Mouse (Mus musculus): Measurements from ENCODE around the gene Drosha. TPM values are rescaled to one million over a fixed set of nuclear protein-coding genes. Genes with fewer than 3 reads are reported as not detected.

Gene Drosha
- polyA plus RNA-seq, 1 experiment from 2014 or later = 71.3 TPM

DNA sequence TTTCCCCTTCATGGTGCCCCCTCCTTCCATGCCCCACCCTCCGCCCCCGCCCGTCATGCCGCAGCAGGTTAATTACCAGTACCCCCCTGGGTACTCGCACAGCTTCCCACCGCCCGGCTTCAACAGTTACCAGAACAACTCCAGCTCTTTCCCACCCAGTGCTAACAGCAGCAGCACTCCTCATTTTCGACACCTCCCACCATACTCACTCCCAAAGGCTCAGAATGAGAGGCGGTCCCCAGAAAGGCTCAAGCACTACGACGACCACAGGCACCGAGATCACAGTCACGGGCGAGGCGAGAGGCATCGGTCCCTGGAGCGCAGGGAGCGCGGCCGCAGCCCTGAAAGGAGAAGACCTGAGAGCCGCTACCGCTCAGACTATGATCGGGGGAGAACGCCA, 9.6 kb downstream of the Drosha start:
- H3K9me3 ChIP-seq = no peaks in the 10 kb centered on the region
- H3K27me3 ChIP-seq = no peaks in the 10 kb centered on the region
- no peak overlapping the region for H3K4me3 ChIP-seq
- no peak overlapping the region for H3K27ac ChIP-seq (replicated peaks)
- H3K4me1 ChIP-seq = no peaks in the 10 kb centered on the region
- H3K4me2 ChIP-seq (replicated peaks) = no peak overlapping the region
- no peak for ATAC-seq (ENCODE audit: low FRiP score, low read depth)
- peaks cover 68% of the 10 kb centered on the region for H3K36me3 ChIP-seq
- WGBS = 94% methylated on average over 24 of the region's 24 CpGs
- H3K9ac ChIP-seq (replicated peaks) = no peak overlapping the region

DNA sequence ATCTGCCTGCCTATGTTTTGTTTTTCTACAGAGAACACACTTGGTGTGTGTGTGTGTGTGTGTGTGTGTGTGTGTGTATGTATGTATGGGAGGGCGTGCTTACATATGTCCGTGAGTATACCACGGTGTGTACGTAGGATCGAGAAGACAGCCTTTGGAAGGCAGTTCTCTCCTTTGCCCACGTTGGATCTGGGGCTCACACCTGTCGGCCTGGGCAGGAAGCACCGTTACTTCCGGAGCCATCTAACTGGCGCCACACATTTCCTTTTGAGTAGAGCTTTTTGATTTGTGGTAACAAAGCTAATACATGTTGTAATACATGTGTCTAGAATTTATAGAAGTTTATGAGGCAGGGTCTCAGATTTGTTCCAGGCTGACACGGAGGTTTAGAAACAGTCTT, 16.1 kb downstream of the Drosha start:
- no peak overlapping the region for H3K27ac ChIP-seq (replicated peaks)
- H3K36me3 ChIP-seq = peaks cover 83% of the 10 kb centered on the region
- WGBS = 96% methylated on average over 11 of the region's 11 CpGs
- no peaks in the 10 kb centered on the region for H3K4me1 ChIP-seq
- no peak overlapping the region for H3K9ac ChIP-seq (replicated peaks)
- no peaks in the 10 kb centered on the region for H3K9me3 ChIP-seq
- H3K4me3 ChIP-seq = no peak overlapping the region
- no peak for ATAC-seq (ENCODE audit: low FRiP score, low read depth)
- no peak overlapping the region for H3K4me2 ChIP-seq (replicated peaks)
- no peaks in the 10 kb centered on the region for H3K27me3 ChIP-seq

DNA sequence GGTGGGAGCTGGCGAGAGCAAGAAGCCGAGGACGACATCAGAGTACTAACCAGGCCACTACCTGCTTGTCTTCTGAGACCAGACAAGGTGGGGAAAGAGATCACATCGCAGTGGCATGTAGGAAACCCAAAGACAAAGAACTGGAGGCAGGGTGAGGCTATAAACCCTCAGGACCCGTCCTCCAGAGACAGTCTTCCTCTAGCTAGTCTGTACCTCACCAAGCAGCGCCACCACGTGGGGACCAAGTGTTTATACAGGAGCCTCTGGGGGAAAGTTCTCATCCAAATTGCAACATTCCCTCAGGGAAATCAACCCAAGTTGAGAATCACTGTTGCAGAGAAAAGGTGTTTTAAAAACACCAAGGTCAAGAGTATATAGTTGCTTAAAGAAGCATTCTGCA, 18.2 kb downstream of the Drosha start:
- Histone ChIP-seq H3K27me3 (no peaks in the 10 kb centered on the region), H3K9me3 (no peaks in the 10 kb centered on the region), H3K27ac (replicated peaks) (no peak overlapping the region), H3K36me3 (peaks cover 88% of the 10 kb centered on the region), H3K4me1 (no peaks in the 10 kb centered on the region), H3K4me2 (replicated peaks) (no peak overlapping the region), H3K9ac (replicated peaks) (no peak overlapping the region), H3K4me3 (no peak overlapping the region)
- no peak for ATAC-seq (ENCODE audit: low FRiP score, low read depth)
- WGBS = 83% methylated on average over 7 of the region's 7 CpGs

DNA sequence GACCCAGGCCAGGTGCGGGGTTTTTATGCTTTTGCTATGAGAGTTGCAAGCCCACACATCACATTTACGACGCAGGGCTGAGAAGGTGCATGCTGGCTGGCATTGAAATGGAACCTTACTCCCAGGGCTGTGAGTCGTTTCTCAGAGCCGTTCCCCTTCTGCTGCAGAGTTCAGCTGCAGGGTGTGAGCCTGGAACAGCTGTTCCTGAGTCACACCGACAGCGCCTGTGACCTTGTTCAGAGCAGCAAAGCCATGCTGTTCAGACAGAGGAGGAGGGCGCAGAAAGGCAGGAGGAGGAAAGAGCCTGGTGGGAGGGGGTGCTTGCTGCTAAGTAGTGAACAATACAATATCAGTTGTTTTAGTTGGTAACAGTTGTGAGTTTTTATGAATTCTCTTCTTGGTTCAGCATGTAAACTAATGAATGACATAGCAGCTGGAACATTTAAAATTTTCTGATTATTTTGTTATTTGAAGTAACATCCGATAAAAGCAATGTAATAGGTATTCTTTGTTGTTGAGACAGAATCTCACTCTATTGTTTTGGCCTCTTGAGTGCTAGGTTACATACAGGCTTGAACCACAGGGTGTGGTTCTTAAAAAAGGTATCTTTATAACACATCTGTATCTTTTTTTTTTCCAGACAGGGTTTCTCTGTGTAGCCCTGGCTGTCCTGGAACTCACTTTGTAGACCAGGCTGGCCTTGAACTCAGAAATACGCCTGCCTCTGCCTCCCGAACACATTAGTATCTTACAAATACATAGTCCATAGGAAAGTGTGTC, 23.8 kb downstream of the Drosha start:
- H3K4me2 ChIP-seq (replicated peaks) = no peak overlapping the region
- no peak overlapping the region for H3K9ac ChIP-seq (replicated peaks)
- no peaks in the 10 kb centered on the region for H3K4me1 ChIP-seq
- no peak overlapping the region for H3K27ac ChIP-seq (replicated peaks)
- H3K4me3 ChIP-seq = no peak overlapping the region
- H3K27me3 ChIP-seq = no peaks in the 10 kb centered on the region
- 87% methylated on average over 11 of the region's 11 CpGs for WGBS
- ATAC-seq (ENCODE audit: low FRiP score, low read depth) = no peak
- peaks cover 92% of the 10 kb centered on the region for H3K36me3 ChIP-seq
- no peaks in the 10 kb centered on the region for H3K9me3 ChIP-seq

DNA sequence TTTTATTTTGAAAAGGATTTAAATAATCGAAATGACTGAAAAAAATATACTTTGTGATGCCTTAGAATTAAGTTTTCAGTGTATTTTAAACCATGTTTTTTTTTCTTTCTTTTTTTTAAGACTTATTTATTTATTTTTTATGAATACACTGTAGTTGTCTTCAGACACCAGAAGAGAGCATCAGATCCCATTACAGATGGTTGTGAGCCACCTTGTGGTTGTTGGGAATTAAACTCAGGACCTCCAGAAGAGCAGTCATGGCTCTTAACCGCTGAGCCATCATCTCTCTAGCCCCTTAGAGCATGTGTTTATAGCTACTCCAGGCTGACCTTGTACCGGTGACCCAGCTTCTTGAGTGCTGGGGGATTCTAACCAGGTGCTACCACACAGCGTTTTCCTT, 24.8 kb downstream of the Drosha start:
- 92% methylated on average over 4 of the region's 4 CpGs for WGBS
- Histone ChIP-seq H3K4me1 (no peaks in the 10 kb centered on the region), H3K27me3 (no peaks in the 10 kb centered on the region), H3K27ac (replicated peaks) (no peak overlapping the region), H3K9ac (replicated peaks) (no peak overlapping the region), H3K4me3 (no peak overlapping the region), H3K4me2 (replicated peaks) (no peak overlapping the region), H3K36me3 (peaks cover 93% of the 10 kb centered on the region), H3K9me3 (no peaks in the 10 kb centered on the region)
- ATAC-seq (ENCODE audit: low FRiP score, low read depth) = no peak

DNA sequence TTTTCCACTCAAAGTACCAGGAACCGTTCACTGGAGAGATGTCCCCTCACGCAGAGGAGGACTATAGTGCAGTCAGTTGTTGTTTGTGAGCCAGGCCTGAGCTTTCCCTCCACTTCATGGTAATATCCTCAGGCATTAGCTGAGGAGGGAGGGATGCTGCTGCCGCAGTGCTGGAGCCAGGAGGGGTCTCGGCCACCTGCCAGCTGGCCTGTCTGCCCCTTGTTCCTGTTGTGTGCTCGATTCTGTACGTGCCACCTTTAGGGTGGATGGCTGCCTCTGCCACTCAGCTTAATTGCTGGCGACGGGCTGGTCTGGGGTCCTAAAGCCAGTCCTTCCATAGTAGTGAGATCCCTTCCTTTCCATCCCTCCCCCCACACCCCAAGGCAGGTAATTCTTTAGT, 28.9 kb downstream of the Drosha start:
- H3K9ac ChIP-seq (replicated peaks) = no peak overlapping the region
- no peaks in the 10 kb centered on the region for H3K4me1 ChIP-seq
- WGBS = 94% methylated on average over 8 of the region's 8 CpGs
- no peaks in the 10 kb centered on the region for H3K27me3 ChIP-seq
- H3K36me3 ChIP-seq = peaks cover 92% of the 10 kb centered on the region
- ATAC-seq (ENCODE audit: low FRiP score, low read depth) = no peak
- H3K27ac ChIP-seq (replicated peaks) = no peak overlapping the region
- H3K4me3 ChIP-seq = no peak overlapping the region
- no peak overlapping the region for H3K4me2 ChIP-seq (replicated peaks)
- no peaks in the 10 kb centered on the region for H3K9me3 ChIP-seq

DNA sequence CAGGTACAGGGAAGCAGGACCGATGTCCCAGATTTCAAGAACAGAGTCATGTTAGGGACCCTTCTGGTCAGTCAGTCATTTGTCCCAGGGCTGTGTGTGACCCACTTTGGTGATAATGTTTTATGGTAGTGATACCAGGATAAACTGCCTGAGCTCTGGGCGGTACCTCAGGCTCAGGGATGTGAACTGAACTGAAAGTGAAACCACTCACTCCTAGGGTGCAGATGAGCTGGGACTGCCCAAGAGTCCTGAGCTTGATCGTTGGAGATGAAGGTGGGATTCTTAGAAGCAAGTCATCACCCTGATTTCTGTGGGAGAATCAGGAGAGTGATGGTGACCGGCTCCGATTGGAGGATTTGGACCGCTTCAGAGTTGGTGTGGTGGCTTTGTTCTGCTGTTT, 32.2 kb downstream of the Drosha start:
- Histone ChIP-seq H3K36me3 (peaks cover 94% of the 10 kb centered on the region), H3K27ac (replicated peaks) (no peak overlapping the region), H3K9ac (replicated peaks) (no peak overlapping the region), H3K4me2 (replicated peaks) (no peak overlapping the region), H3K4me3 (no peak overlapping the region), H3K9me3 (no peaks in the 10 kb centered on the region), H3K27me3 (no peaks in the 10 kb centered on the region), H3K4me1 (no peaks in the 10 kb centered on the region)
- ATAC-seq (ENCODE audit: low FRiP score, low read depth) = no peak
- WGBS = 98% methylated on average over 6 of the region's 6 CpGs

DNA sequence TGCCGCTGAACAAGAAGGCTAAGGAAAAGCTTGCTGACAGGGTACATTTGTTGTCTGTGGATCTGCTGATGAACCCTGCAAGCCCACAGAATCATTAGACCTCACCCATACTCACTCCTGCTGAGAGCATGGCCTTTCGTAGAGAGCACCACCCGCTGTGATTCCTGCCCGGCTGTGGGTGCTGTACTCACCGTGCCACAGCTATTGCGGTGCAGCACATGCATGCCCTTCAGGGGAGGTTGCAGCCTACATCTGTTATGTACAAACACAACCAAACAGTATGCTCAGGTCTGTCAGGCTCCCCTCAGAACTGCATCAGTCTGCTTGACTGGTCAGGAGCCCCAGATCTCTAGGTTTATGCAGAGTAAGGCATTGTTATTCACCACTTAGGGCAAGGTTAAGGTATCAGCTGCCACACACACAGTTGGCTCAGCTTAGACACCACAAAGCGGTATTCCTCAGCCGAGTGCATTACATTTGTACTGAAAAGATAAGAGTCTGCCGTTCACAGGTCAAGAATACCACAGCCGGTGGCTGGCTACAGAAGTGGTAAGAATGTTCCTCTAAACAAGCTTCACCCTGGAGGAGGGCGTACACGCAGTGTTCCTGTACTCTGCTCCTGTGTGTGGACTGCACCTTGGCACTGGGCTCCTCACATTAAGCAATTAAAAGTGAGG, 33.4 kb downstream of the Drosha start:
- Histone ChIP-seq H3K9ac (replicated peaks) (no peak overlapping the region), H3K9me3 (no peaks in the 10 kb centered on the region), H3K27ac (replicated peaks) (no peak overlapping the region), H3K4me2 (replicated peaks) (no peak overlapping the region), H3K27me3 (no peaks in the 10 kb centered on the region), H3K36me3 (peaks cover 92% of the 10 kb centered on the region), H3K4me3 (no peak overlapping the region), H3K4me1 (no peaks in the 10 kb centered on the region)
- 93% methylated on average over 12 of the region's 12 CpGs for WGBS
- no peak for ATAC-seq (ENCODE audit: low FRiP score, low read depth)

DNA sequence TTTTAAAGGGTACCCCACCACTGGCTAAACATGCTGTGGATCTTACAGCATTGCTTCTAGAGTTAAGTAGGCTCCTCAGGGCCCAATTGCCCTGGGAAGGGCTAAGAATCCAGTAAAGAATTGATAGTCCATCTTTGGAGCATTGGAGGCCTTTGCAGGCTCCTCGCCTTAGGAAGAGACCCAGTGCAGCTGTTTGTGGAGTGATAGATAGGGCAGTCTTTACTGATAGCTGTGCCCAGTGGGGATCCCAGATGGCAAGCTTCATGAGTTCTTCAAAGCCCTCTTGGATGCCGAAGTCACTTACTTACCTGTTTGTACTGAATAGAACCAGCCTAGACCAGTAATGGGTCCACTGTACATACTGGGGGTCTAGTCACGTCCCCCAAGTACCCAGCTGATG, 34.0 kb downstream of the Drosha start:
- no peak for ATAC-seq (ENCODE audit: low FRiP score, low read depth)
- no peak overlapping the region for H3K4me2 ChIP-seq (replicated peaks)
- H3K36me3 ChIP-seq = peaks cover 89% of the 10 kb centered on the region
- no peaks in the 10 kb centered on the region for H3K4me1 ChIP-seq
- H3K27ac ChIP-seq (replicated peaks) = no peak overlapping the region
- H3K4me3 ChIP-seq = no peak overlapping the region
- no peak overlapping the region for H3K9ac ChIP-seq (replicated peaks)
- no peaks in the 10 kb centered on the region for H3K9me3 ChIP-seq
- WGBS = 93% methylated on average over 3 of the region's 3 CpGs
- H3K27me3 ChIP-seq = no peaks in the 10 kb centered on the region

DNA sequence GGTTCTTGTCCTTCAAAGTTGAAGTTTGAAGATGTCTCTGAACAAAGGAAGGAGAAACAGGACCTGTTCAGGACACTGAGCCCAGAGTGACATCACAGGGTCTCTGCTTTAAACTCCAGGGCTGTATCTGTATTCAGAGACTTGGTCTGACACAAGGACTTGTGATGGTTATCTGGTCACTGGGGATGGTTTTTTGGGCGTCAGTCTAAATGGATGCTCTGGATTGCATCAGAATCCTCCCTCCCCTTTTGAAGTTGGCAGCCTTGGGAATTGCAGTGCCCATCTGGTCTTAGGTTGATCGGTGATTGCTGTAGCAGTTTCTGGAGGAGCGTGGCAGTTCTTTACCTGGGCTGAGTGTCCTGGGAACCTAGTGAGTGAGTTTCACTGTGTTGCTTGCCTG, 37.4 kb downstream of the Drosha start:
- Histone ChIP-seq H3K27ac (replicated peaks) (no peak overlapping the region), H3K9me3 (no peaks in the 10 kb centered on the region), H3K4me3 (no peak overlapping the region), H3K9ac (replicated peaks) (no peak overlapping the region), H3K4me1 (no peaks in the 10 kb centered on the region), H3K27me3 (no peaks in the 10 kb centered on the region), H3K36me3 (peaks cover 82% of the 10 kb centered on the region), H3K4me2 (replicated peaks) (no peak overlapping the region)
- ATAC-seq (ENCODE audit: low FRiP score, low read depth) = no peak
- WGBS = 85% methylated on average over 3 of the region's 3 CpGs

DNA sequence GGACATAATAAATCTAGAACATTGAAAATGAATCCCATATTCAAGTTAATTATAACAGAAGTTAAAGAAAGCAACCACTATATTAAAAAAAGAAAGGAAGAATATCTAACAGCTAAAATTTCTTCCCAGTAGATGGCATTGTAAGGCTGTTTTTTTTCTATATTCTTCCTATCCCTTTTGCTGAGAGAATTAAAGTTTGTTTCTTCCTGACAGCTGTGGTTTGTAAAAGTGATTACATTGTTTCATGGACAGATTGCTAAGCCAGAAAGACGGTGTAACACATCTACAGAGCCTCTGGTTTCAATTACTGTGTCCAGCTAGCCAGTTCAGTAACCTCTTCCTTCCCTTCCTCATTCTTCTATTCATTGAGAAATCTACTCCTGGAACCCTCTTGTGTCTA, 39.1 kb downstream of the Drosha start:
- no peak for ATAC-seq (ENCODE audit: low FRiP score, low read depth)
- no peaks in the 10 kb centered on the region for H3K9me3 ChIP-seq
- no peak overlapping the region for H3K4me3 ChIP-seq
- H3K9ac ChIP-seq (replicated peaks) = no peak overlapping the region
- 83% methylated on average over 1 of the region's 1 CpGs for WGBS
- no peak overlapping the region for H3K27ac ChIP-seq (replicated peaks)
- H3K4me1 ChIP-seq = 0 out of 2 replicates have a peak, but pooled peaks cover 3% of the 10 kb centered on the region
- H3K27me3 ChIP-seq = no peaks in the 10 kb centered on the region
- H3K4me2 ChIP-seq (replicated peaks) = no peak overlapping the region
- H3K36me3 ChIP-seq = peaks cover 81% of the 10 kb centered on the region

DNA sequence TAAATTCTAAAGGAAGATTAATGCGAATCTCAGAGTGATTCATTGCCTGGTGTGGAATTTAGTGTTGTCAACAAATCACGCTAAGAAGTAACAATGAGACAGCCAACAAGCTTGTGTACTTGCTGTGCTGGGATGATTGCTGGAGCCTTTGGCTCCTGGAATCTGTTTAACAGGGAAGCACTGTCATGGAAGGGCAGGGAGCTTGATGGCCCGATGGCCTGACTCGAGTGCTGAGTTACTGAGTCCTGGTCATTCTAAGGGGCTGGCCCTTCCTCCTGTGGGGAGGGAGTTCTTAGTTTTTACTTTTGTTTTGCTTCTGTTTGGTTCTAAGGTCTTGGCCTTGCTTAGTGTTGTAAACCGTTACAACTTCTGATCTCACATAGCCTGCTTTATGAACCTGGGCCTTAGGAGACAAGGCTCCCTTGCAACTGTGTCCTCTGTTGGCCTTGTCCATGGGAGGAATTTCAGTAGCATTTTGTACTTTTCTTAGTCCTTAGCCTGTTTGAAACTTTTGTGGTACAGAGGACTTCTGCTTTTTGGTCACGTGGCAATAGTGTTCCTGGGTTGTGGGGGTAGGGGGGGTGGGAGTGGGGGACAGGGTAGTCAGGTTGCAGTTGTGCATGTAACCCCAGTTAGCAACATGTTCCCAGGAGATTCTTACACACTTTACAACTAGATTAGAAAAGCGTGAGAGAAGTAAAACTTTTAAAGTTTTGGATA, 41.1 kb downstream of the Drosha start:
- Histone ChIP-seq H3K9ac (replicated peaks) (no peak overlapping the region), H3K4me1 (0 out of 2 replicates have a peak, but pooled peaks cover 3% of the 10 kb centered on the region), H3K4me2 (replicated peaks) (no peak overlapping the region), H3K9me3 (no peaks in the 10 kb centered on the region), H3K36me3 (peaks cover 76% of the 10 kb centered on the region), H3K27me3 (no peaks in the 10 kb centered on the region), H3K4me3 (no peak overlapping the region), H3K27ac (replicated peaks) (no peak overlapping the region)
- no peak for ATAC-seq (ENCODE audit: low FRiP score, low read depth)
- WGBS = 90% methylated on average over 7 of the region's 7 CpGs
